8 mouse cellular contexts compared by ENCODE assay signal in genomic region chr10:79594872-79595589, GRCm38 (mm10). TPM values are rescaled to one million over a fixed set of nuclear protein-coding genes. Genes with fewer than 3 reads are reported as not detected.
DNase-seq lines count a peak whose midpoint lies in the region; ATAC-seq and TF ChIP-seq lines count a peak whose summit lies in the region.

No protein-coding gene starts in this region.

- peak; percentile 86 for TF ChIP-seq RAD21 in MEL (IDR thresholded peaks at IDR 0.05; ENCODE audit: low read depth, low read length)

- H3K4me1 ChIP-seq in MEL (ENCODE audit: control insufficient read depth in 1 of 2, insufficient read depth in 2 of 2, low read length in 2 of 2), result peaks cover 4 to 10% of the 10 kb centered on the region in 2 experiments
- H3K4me1 ChIP-seq in embryonic facial prominence, embryonic 14.5 days (ENCODE audit: control insufficient read depth, insufficient read depth, low read length), result no peaks in the 10 kb centered on the region
- H3K4me1 ChIP-seq in neural tube, embryonic 15.5 days, result 0 out of 2 replicates have a peak, but pooled peaks cover 2% of the 10 kb centered on the region

- H3K4me2 ChIP-seq in embryonic facial prominence, embryonic 14.5 days (ENCODE audit: low read depth, low read length), result no peak overlapping the region
- peak overlapping the region; percentile 44 for H3K4me2 ChIP-seq in neural tube, embryonic 15.5 days

- no peak for TF ChIP-seq POLR2A in MEL (IDR thresholded peaks at IDR 0.05; ENCODE audit: control insufficient read depth in 1 of 2, insufficient read depth in 1 of 2, low read depth in 1 of 2, low read length in 2 of 2, poor library complexity in 1 of 2)

- peak; percentile 92 for ATAC-seq in embryonic facial prominence, embryonic 14.5 days (ENCODE audit: low read depth)
- ATAC-seq in neural tube, embryonic 15.5 days (ENCODE audit: low FRiP score), result peak; percentile 90

- no peak overlapping the region for H3K9ac ChIP-seq in MEL (ENCODE audit: control insufficient read depth, low read depth, low read length, poor library complexity, severe bottlenecking)
- no peak overlapping the region for H3K9ac ChIP-seq in embryonic facial prominence, embryonic 14.5 days (ENCODE audit: low read depth, low read length)
- H3K9ac ChIP-seq in neural tube, embryonic 15.5 days (replicated peaks), result no peak overlapping the region

- 14% methylated on average over 17 of the region's 17 CpGs for WGBS in embryonic facial prominence, embryonic 14.5 days
- WGBS in neural tube, embryonic 15.5 days, result 23% methylated on average over 17 of the region's 17 CpGs

- H3K9me3 ChIP-seq in MEL (replicated peaks; ENCODE audit: insufficient read depth, low read length), result no peaks in the 10 kb centered on the region
- H3K9me3 ChIP-seq in embryonic facial prominence, embryonic 14.5 days (ENCODE audit: control insufficient read depth, low read length), result no peaks in the 10 kb centered on the region
- no peaks in the 10 kb centered on the region for H3K9me3 ChIP-seq in neural tube, embryonic 15.5 days (replicated peaks)

- no peak overlapping the region for H3K27ac ChIP-seq in MEL (ENCODE audit: control insufficient read depth, low read depth, low read length)
- H3K27ac ChIP-seq in embryonic facial prominence, embryonic 14.5 days (replicated peaks; ENCODE audit: low read depth, low read length), result no peak overlapping the region
- H3K27ac ChIP-seq in neural tube, embryonic 15.5 days (replicated peaks), result no peak overlapping the region

- H3K79me2 ChIP-seq in MEL (ENCODE audit: control insufficient read depth, insufficient read depth, low read length, poor library complexity), result no peaks in the 10 kb centered on the region

- no peak overlapping the region for H3K4me3 ChIP-seq in MEL (ENCODE audit: control insufficient read depth in 1 of 2, insufficient read depth in 1 of 2, low read depth in 2 of 2, low read length in 2 of 2)
- H3K4me3 ChIP-seq in embryonic facial prominence, embryonic 14.5 days (ENCODE audit: low read depth, low read length), result no peak overlapping the region
- no peak overlapping the region for H3K4me3 ChIP-seq in neural tube, embryonic 15.5 days (replicated peaks)

- TF ChIP-seq EP300 in MEL (IDR thresholded peaks at IDR 0.05; ENCODE audit: low read depth in 1 of 2, low read length in 2 of 2), result no peak

- intact Hi-C loops in heart, postnatal 14 days (cut with DNase I), result loop anchor here (1.0 kb wide), 2 partner anchors 54 to 73 kb away; no protein-coding TSS in a partner anchor

- H3K36me3 ChIP-seq in MEL (ENCODE audit: control insufficient read depth in 1 of 2, insufficient read depth in 2 of 2, low read length in 2 of 2), result peaks cover 0 to 5% of the 10 kb centered on the region in 2 experiments; a peak in 2 of 4 replicates
- no peaks in the 10 kb centered on the region for H3K36me3 ChIP-seq in embryonic facial prominence, embryonic 14.5 days (ENCODE audit: control insufficient read depth, insufficient read depth, low read length)
- H3K36me3 ChIP-seq in neural tube, embryonic 15.5 days, result no peaks in the 10 kb centered on the region

- DNase-seq in MEL (ENCODE audit: low read depth, low spot score), result peak; percentile 72
- DNase-seq in adrenal gland, postnatal 36 days, result peak; percentile 60 to 69
- peak; percentile 89 for DNase-seq in embryonic facial prominence, embryonic 14.5 days (ENCODE audit: low spot score)
- peak; percentile 53 to 68 for DNase-seq in heart, postnatal 14 days
- peak; percentile 61 to 69 for DNase-seq in kidney, postnatal 25 days
- peak; percentile 26 to 34 for DNase-seq in lung, adult 18-20 months
- DNase-seq in yolk sac, embryonic 10.5 days (ENCODE audit: low spot score), result peak; percentile 32

- H3K27me3 ChIP-seq in MEL (ENCODE audit: control insufficient read depth in 1 of 2, insufficient read depth in 2 of 2, low read length in 2 of 2), result no peaks in the 10 kb centered on the region
- peaks cover 7% of the 10 kb centered on the region for H3K27me3 ChIP-seq in embryonic facial prominence, embryonic 14.5 days (replicated peaks; ENCODE audit: control insufficient read depth, insufficient read depth, low read length)
- H3K27me3 ChIP-seq in neural tube, embryonic 15.5 days (replicated peaks), result peaks cover 21% of the 10 kb centered on the region; the same call in 1 of the 2 replicates

- peak; percentile 80 to 89 (median 86) for TF ChIP-seq CTCF in MEL (IDR thresholded peaks at IDR 0.05 in 2 of 3, conservative IDR thresholded peaks at IDR 0.05 in 1 of 3; ENCODE audit: control insufficient read depth in 1 of 3, insufficient read depth in 1 of 3, low read depth in 2 of 3, low read length in 3 of 3, poor library complexity in 1 of 3, severe bottlenecking in 1 of 3)

TF ChIP-seq in MEL, 35 proteins besides CTCF, POLR2A, EP300 and RAD21:
- TF ChIP-seq HCFC1 (IDR thresholded peaks at IDR 0.05; ENCODE audit: low read depth, low read length), result no peak
- TF ChIP-seq MAZ (IDR thresholded peaks at IDR 0.05; ENCODE audit: low read depth, low read length), result no peak
- peak; percentile 36; the same call in 1 of the 2 replicates for TF ChIP-seq ZC3H11A (IDR thresholded peaks at IDR 0.05; ENCODE audit: low read depth, low read length)
- TF ChIP-seq SMC3 (IDR thresholded peaks at IDR 0.05; ENCODE audit: low read depth, low read length), result peak; percentile 67

RNA-seq across cellular contexts. Expression of gene Theg, which starts 7.9 kb away (rescaled TPM):
- total RNA-seq in MEL (2012; rRNA removed), result not detected in 2 replicates
- not detected for polyA plus RNA-seq in MEL (2012; ENCODE audit: insufficient read depth in 1 of 2, insufficient read length in 2 of 2, low read depth in 1 of 2, low replicate concordance in 2 of 2, missing spikeins in 1 of 2)
- total RNA-seq in adrenal gland, postnatal 36 days (2021), result not detected
- not detected in 2 replicates for polyA plus RNA-seq in embryonic facial prominence, embryonic 14.5 days (2014; fragmentation: Nextera tagmentation; extraction: Ambion mirVana)
- total RNA-seq in heart, postnatal 14 days (2021), result not detected
- 0.37 TPM in 1 of 2 replicates, not detected in the other for polyA plus RNA-seq in neural tube, embryonic 15.5 days (2015; fragmentation: Nextera tagmentation; extraction: Ambion mirVana)

RNA-seq across cellular contexts. Expression of gene C2cd4c, which starts 18.8 kb away (rescaled TPM):
- total RNA-seq in MEL (2012; rRNA removed), result not detected in 2 replicates
- under 1 TPM in 1 of 2 experiments, not detected in 1; 0.01 TPM for polyA plus RNA-seq in MEL (2012; ENCODE audit: insufficient read depth in 1 of 2, insufficient read length in 2 of 2, low read depth in 1 of 2, low replicate concordance in 2 of 2, missing spikeins in 1 of 2)
- under 1 TPM; 0.16 to 0.30 TPM for total RNA-seq in adrenal gland, postnatal 36 days (2021)
- 0.09 TPM in 1 of 2 replicates, not detected in the other for polyA plus RNA-seq in embryonic facial prominence, embryonic 14.5 days (2014; fragmentation: Nextera tagmentation; extraction: Ambion mirVana)
- total RNA-seq in heart, postnatal 14 days (2021), result not detected
- polyA plus RNA-seq in neural tube, embryonic 15.5 days (2015; fragmentation: Nextera tagmentation; extraction: Ambion mirVana), result 0.40 and 0.55 TPM in 2 replicates

RNA-seq across cellular contexts. Expression of gene Mier2, which starts 40.0 kb away (rescaled TPM):
- total RNA-seq in MEL (2012; rRNA removed), result 19.8 and 24.8 TPM in 2 replicates
- polyA plus RNA-seq in MEL (2012; ENCODE audit: insufficient read depth in 1 of 2, insufficient read length in 2 of 2, low read depth in 1 of 2, low replicate concordance in 2 of 2, missing spikeins in 1 of 2), result 10 to 100 TPM in 1 of 2 experiments, not detected in 1; 36.2 TPM
- total RNA-seq in adrenal gland, postnatal 36 days (2021), result 10 to 100 TPM; 30.4 to 33.4 TPM
- 44.6 and 50.9 TPM in 2 replicates for polyA plus RNA-seq in embryonic facial prominence, embryonic 14.5 days (2014; fragmentation: Nextera tagmentation; extraction: Ambion mirVana)
- 10 to 100 TPM in 1 of 2 experiments, 1 to 10 TPM in 1; 9.2 to 12.4 TPM for total RNA-seq in heart, postnatal 14 days (2021)
- 61.7 and 68.6 TPM in 2 replicates for polyA plus RNA-seq in neural tube, embryonic 15.5 days (2015; fragmentation: Nextera tagmentation; extraction: Ambion mirVana)

RNA-seq across cellular contexts. Expression of gene Shc2, which starts 42.7 kb away (rescaled TPM):
- total RNA-seq in MEL (2012; rRNA removed), result not detected in 2 replicates
- not detected for polyA plus RNA-seq in MEL (2012; ENCODE audit: insufficient read depth in 1 of 2, insufficient read length in 2 of 2, low read depth in 1 of 2, low replicate concordance in 2 of 2, missing spikeins in 1 of 2)
- total RNA-seq in adrenal gland, postnatal 36 days (2021), result 1 to 10 TPM; 3.0 to 5.2 TPM
- 11.3 and 11.4 TPM in 2 replicates for polyA plus RNA-seq in embryonic facial prominence, embryonic 14.5 days (2014; fragmentation: Nextera tagmentation; extraction: Ambion mirVana)
- 1 to 10 TPM; 3.5 to 4.0 TPM for total RNA-seq in heart, postnatal 14 days (2021)
- polyA plus RNA-seq in neural tube, embryonic 15.5 days (2015; fragmentation: Nextera tagmentation; extraction: Ambion mirVana), result 24.7 and 28.9 TPM in 2 replicates

RNA-seq across cellular contexts. Expression of gene Odf3l2, which starts 50.5 kb away (rescaled TPM):
- total RNA-seq in MEL (2012; rRNA removed), result not detected in 2 replicates
- polyA plus RNA-seq in MEL (2012; ENCODE audit: insufficient read depth in 1 of 2, insufficient read length in 2 of 2, low read depth in 1 of 2, low replicate concordance in 2 of 2, missing spikeins in 1 of 2), result not detected
- total RNA-seq in adrenal gland, postnatal 36 days (2021), result not detected
- not detected in 2 replicates for polyA plus RNA-seq in embryonic facial prominence, embryonic 14.5 days (2014; fragmentation: Nextera tagmentation; extraction: Ambion mirVana)
- total RNA-seq in heart, postnatal 14 days (2021), result not detected
- polyA plus RNA-seq in neural tube, embryonic 15.5 days (2015; fragmentation: Nextera tagmentation; extraction: Ambion mirVana), result 0.14 and 0.17 TPM in 2 replicates

Comparison
In these comparisons a context has a peak if more than half of its experiments do, and no peak if none do; other contexts are left out.
1. DNase-seq: peak in every context shown above with its lines; median percentile 89 in embryonic facial prominence, embryonic 14.5 days; 72 in MEL; 65 in kidney, postnatal 25 days; 64 in adrenal gland, postnatal 36 days; 60 in heart, postnatal 14 days; 32 in yolk sac, embryonic 10.5 days; 30 in lung, adult 18-20 months.